ENCODE assay signal across 15 mouse cellular contexts in the genomic region with DNA sequence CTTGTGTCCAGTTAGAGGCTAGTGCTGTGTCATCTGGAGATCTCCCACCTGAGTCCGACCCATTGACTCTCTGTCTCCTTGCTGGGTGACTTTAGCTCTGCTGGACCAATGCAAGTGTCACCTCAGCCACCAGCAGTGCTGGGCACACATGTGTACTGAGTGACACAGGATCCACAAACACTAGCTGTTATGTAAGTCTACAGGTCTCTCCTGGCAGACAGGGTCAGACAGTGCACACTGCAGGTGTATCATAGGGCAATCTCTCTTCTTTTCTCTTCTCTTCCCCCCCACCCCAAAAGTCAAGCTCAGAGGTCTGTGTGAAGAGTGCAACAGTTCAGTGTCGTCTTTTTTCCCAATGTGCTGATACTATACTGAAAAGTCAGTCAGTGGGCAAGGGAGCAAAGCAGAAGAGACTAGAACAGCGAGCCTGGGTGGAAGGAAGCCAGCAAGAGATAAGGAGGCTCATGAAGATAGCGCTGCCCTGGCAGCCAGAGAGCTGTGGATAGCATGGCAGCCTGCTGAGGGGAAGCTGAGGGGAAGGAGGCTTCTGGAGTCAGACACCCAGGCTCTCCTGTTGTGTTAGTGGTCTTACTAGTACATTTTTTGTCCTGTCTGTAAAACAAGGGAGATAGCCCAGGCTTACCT. TPM values are rescaled to one million over a fixed set of nuclear protein-coding genes. Genes with fewer than 3 reads are reported as not detected.
DNase-seq lines count a peak whose midpoint lies in the region; ATAC-seq and TF ChIP-seq lines count a peak whose summit lies in the region.
"Had no signal": no experiment of that assay in that cellular context is flagged by ENCODE, and none has a peak within 500 bp of the region (broad histone marks: within the 10 kb centered on the region; RNA-seq: fewer than 3 reads in every experiment).

No protein-coding gene starts in this region.

- no peaks in the 10 kb centered on the region for H3K79me2 ChIP-seq in MEL (ENCODE audit: control insufficient read depth, insufficient read depth, low read length, poor library complexity)

- 33% methylated on average over 4 of the region's 4 CpGs for WGBS in heart, embryonic 12.5 days
- 29% methylated on average over 4 of the region's 4 CpGs for WGBS in liver, embryonic 16.5 days (ENCODE audit: insufficient replicate concordance)

- TF ChIP-seq CTCF in MEL (IDR thresholded peaks at IDR 0.05 in 2 of 3, conservative IDR thresholded peaks at IDR 0.05 in 1 of 3; ENCODE audit: control insufficient read depth in 1 of 3, insufficient read depth in 1 of 3, low read depth in 2 of 3, low read length in 3 of 3, poor library complexity in 1 of 3, severe bottlenecking in 1 of 3) = no peak

- 0 out of 2 replicates have a peak overlapping the region, but pooled peaks have one; percentile 18 for H3K27ac ChIP-seq in heart, embryonic 12.5 days (ENCODE audit: poor library complexity, severe bottlenecking)
- H3K27ac ChIP-seq in MEL (ENCODE audit: control insufficient read depth, low read depth, low read length) = peak overlapping the region; percentile 82
- peak overlapping the region; percentile 43; the same call in 1 of the 2 replicates for H3K27ac ChIP-seq in liver, embryonic 16.5 days (ENCODE audit: low read length)
- H3K27ac ChIP-seq: hindbrain, embryonic 13.5 days; neural tube, embryonic 13.5 days; stomach, embryonic 15.5 days had no signal

- DNase-seq in heart, postnatal 14 days = no peak
- DNase-seq in MEL (ENCODE audit: low read depth, low spot score) = peak; percentile 94
- peak; percentile 62 for DNase-seq in c-Kit-positive CD71-positive TER-119-positive erythroid progenitor cells, embryonic 14.5 days (ENCODE audit: low spot score)
- DNase-seq in adrenal gland, adult 18-20 months (ENCODE audit: low spot score in 2 of 2) = no peak
- DNase-seq in urinary bladder, adult 18-20 months (ENCODE audit: low spot score in 2 of 2) = no peak
- DNase-seq: gastrocnemius, postnatal 25 days; kidney, adult 2 months; lung, postnatal 36 days; retina, postnatal 1 day; thymus, postnatal 36 days had no signal

- no peak overlapping the region for H3K9ac ChIP-seq in heart, embryonic 12.5 days
- H3K9ac ChIP-seq in MEL (ENCODE audit: control insufficient read depth, low read depth, low read length, poor library complexity, severe bottlenecking) = peak overlapping the region; percentile 22
- H3K9ac ChIP-seq in liver, embryonic 16.5 days (ENCODE audit: low read depth, low read length) = no peak overlapping the region
- H3K9ac ChIP-seq: neural tube, embryonic 13.5 days; stomach, embryonic 15.5 days had no signal

- intact Hi-C loops in heart, postnatal 14 days (cut with DNase I) = no loop called here

- H3K27me3 ChIP-seq in heart, embryonic 12.5 days (replicated peaks) = no peaks in the 10 kb centered on the region
- H3K27me3 ChIP-seq in MEL (ENCODE audit: control insufficient read depth in 1 of 2, insufficient read depth in 2 of 2, low read length in 2 of 2) = no peaks in the 10 kb centered on the region
- no peaks in the 10 kb centered on the region for H3K27me3 ChIP-seq in liver, embryonic 16.5 days (ENCODE audit: control insufficient read depth, insufficient read depth, low read depth, low read length)
- H3K27me3 ChIP-seq: hindbrain, embryonic 13.5 days; neural tube, embryonic 13.5 days; stomach, embryonic 15.5 days had no signal

- TF ChIP-seq RAD21 in MEL (IDR thresholded peaks at IDR 0.05; ENCODE audit: low read depth, low read length) = no peak

- no peaks in the 10 kb centered on the region for H3K9me3 ChIP-seq in heart, embryonic 12.5 days (replicated peaks)
- H3K9me3 ChIP-seq in MEL (replicated peaks; ENCODE audit: insufficient read depth, low read length) = no peaks in the 10 kb centered on the region
- H3K9me3 ChIP-seq in liver, embryonic 16.5 days (replicated peaks; ENCODE audit: control insufficient read depth, low read length) = no peaks in the 10 kb centered on the region
- H3K9me3 ChIP-seq: hindbrain, embryonic 13.5 days; neural tube, embryonic 13.5 days; stomach, embryonic 15.5 days had no signal

- H3K4me3 ChIP-seq in heart, embryonic 12.5 days = no peak overlapping the region
- no peak overlapping the region for H3K4me3 ChIP-seq in MEL (ENCODE audit: control insufficient read depth in 1 of 2, insufficient read depth in 1 of 2, low read depth in 2 of 2, low read length in 2 of 2)
- H3K4me3 ChIP-seq in liver, embryonic 16.5 days (ENCODE audit: low read depth, low read length) = no peak overlapping the region
- H3K4me3 ChIP-seq: hindbrain, embryonic 13.5 days; neural tube, embryonic 13.5 days; stomach, embryonic 15.5 days had no signal

- TF ChIP-seq POLR2A in MEL (IDR thresholded peaks at IDR 0.05; ENCODE audit: control insufficient read depth in 1 of 2, insufficient read depth in 1 of 2, low read depth in 1 of 2, low read length in 2 of 2, poor library complexity in 1 of 2) = no peak

- peak; percentile 87 to 94 for TF ChIP-seq EP300 in MEL (IDR thresholded peaks at IDR 0.05; ENCODE audit: low read depth in 1 of 2, low read length in 2 of 2)

- peaks cover 99% of the 10 kb centered on the region for H3K36me3 ChIP-seq in heart, embryonic 12.5 days
- peaks cover 26 to 35% of the 10 kb centered on the region in 2 experiments for H3K36me3 ChIP-seq in MEL (ENCODE audit: control insufficient read depth in 1 of 2, insufficient read depth in 2 of 2, low read length in 2 of 2)
- H3K36me3 ChIP-seq in liver, embryonic 16.5 days (ENCODE audit: control insufficient read depth, insufficient read depth) = peaks cover 35% of the 10 kb centered on the region

- H3K4me1 ChIP-seq in heart, embryonic 12.5 days (replicated peaks) = peaks cover 25% of the 10 kb centered on the region
- H3K4me1 ChIP-seq in MEL (ENCODE audit: control insufficient read depth in 1 of 2, insufficient read depth in 2 of 2, low read length in 2 of 2) = peaks cover 21 to 48% of the 10 kb centered on the region in 2 experiments
- H3K4me1 ChIP-seq in liver, embryonic 16.5 days (ENCODE audit: control insufficient read depth, low read depth, low read length) = peaks cover 41% of the 10 kb centered on the region
- H3K4me1 ChIP-seq: hindbrain, embryonic 13.5 days; neural tube, embryonic 13.5 days; stomach, embryonic 15.5 days had no signal

- H3K4me2 ChIP-seq in heart, embryonic 12.5 days = no peak overlapping the region
- peak overlapping the region; percentile 15; the same call in 1 of the 2 replicates for H3K4me2 ChIP-seq in liver, embryonic 16.5 days (ENCODE audit: low read depth, low read length)
- H3K4me2 ChIP-seq: hindbrain, embryonic 13.5 days; neural tube, embryonic 13.5 days; stomach, embryonic 15.5 days had no signal

- peak; percentile 51; the same call in 1 of the 2 replicates for ATAC-seq in heart, embryonic 12.5 days (ENCODE audit: insufficient number of reproducible peaks, low FRiP score)
- peak; percentile 70 for ATAC-seq in liver, embryonic 16.5 days (ENCODE audit: low read depth)

TF ChIP-seq in MEL, 35 proteins besides CTCF, POLR2A, EP300 and RAD21 (continues in another document):
- TF ChIP-seq MAX (IDR thresholded peaks at IDR 0.05; ENCODE audit: low read length) = peak; percentile 45; the same call in 1 of the 2 replicates
- TF ChIP-seq USF1 (IDR thresholded peaks at IDR 0.05; ENCODE audit: low read depth, low read length) = peak; percentile 49; the same call in 1 of the 2 replicates
- TF ChIP-seq ZMIZ1 (IDR thresholded peaks at IDR 0.05; ENCODE audit: low read depth, low read length) = peak; percentile 49; the same call in 1 of the 2 replicates

RNA-seq across cellular contexts. Expression of a gene that starts 20.4 kb away (rescaled TPM):
- 2.2 and 2.5 TPM in 2 replicates for polyA plus RNA-seq in heart, embryonic 12.5 days (2016; fragmentation: Nextera tagmentation; extraction: Ambion mirVana)
- 1 to 10 TPM in 1 of 2 experiments, under 1 TPM in 1; 0.81 to 1.7 TPM for total RNA-seq in heart, postnatal 14 days (2021)
- 146 and 176 TPM in 2 replicates for total RNA-seq in MEL (2012; rRNA removed)
- 100 to 1,000 TPM in 1 of 2 experiments, not detected in 1; 115 TPM for polyA plus RNA-seq in MEL (2012; ENCODE audit: insufficient read depth in 1 of 2, insufficient read length in 2 of 2, low read depth in 1 of 2, low replicate concordance in 2 of 2, missing spikeins in 1 of 2)
- 17.8 and 20.4 TPM in 2 replicates for polyA plus RNA-seq in liver, embryonic 16.5 days (2015; fragmentation: Nextera tagmentation; extraction: Ambion mirVana)
- 1 to 10 TPM; 1.0 to 1.3 TPM for total RNA-seq in adrenal gland, adult 18-20 months (2021)

RNA-seq across cellular contexts. Expression of a gene that starts 27.2 kb away (rescaled TPM):
- 31.8 and 32.3 TPM in 2 replicates for polyA plus RNA-seq in heart, embryonic 12.5 days (2016; fragmentation: Nextera tagmentation; extraction: Ambion mirVana)
- total RNA-seq in heart, postnatal 14 days (2021) = 10 to 100 TPM; 12.2 to 12.9 TPM
- total RNA-seq in MEL (2012; rRNA removed) = 21.7 and 24.0 TPM in 2 replicates
- 10 to 100 TPM in 1 of 2 experiments, not detected in 1; 42.3 TPM for polyA plus RNA-seq in MEL (2012; ENCODE audit: insufficient read depth in 1 of 2, insufficient read length in 2 of 2, low read depth in 1 of 2, low replicate concordance in 2 of 2, missing spikeins in 1 of 2)
- 8.8 and 10.8 TPM in 2 replicates for polyA plus RNA-seq in liver, embryonic 16.5 days (2015; fragmentation: Nextera tagmentation; extraction: Ambion mirVana)
- 10 to 100 TPM; 16.2 to 19.2 TPM for total RNA-seq in adrenal gland, adult 18-20 months (2021)

RNA-seq across cellular contexts. Expression of a gene that starts 29.4 kb away (rescaled TPM):
- 137 and 141 TPM in 2 replicates for polyA plus RNA-seq in heart, embryonic 12.5 days (2016; fragmentation: Nextera tagmentation; extraction: Ambion mirVana)
- 10 to 100 TPM; 83.6 to 89.5 TPM for total RNA-seq in heart, postnatal 14 days (2021)
- 16.5 and 19.4 TPM in 2 replicates for total RNA-seq in MEL (2012; rRNA removed)
- polyA plus RNA-seq in MEL (2012; ENCODE audit: insufficient read depth in 1 of 2, insufficient read length in 2 of 2, low read depth in 1 of 2, low replicate concordance in 2 of 2, missing spikeins in 1 of 2) = 10 to 100 TPM in 1 of 2 experiments, not detected in 1; 75.8 TPM
- polyA plus RNA-seq in liver, embryonic 16.5 days (2015; fragmentation: Nextera tagmentation; extraction: Ambion mirVana) = 85.2 and 110 TPM in 2 replicates
- total RNA-seq in adrenal gland, adult 18-20 months (2021) = 100 to 1,000 TPM; 163 to 187 TPM

RNA-seq across cellular contexts. Expression of a gene that starts 29.6 kb away (rescaled TPM):
- 742 and 759 TPM in 2 replicates for polyA plus RNA-seq in heart, embryonic 12.5 days (2016; fragmentation: Nextera tagmentation; extraction: Ambion mirVana)
- 100 to 1,000 TPM; 184 to 193 TPM for total RNA-seq in heart, postnatal 14 days (2021)
- 451 and 498 TPM in 2 replicates for total RNA-seq in MEL (2012; rRNA removed)
- polyA plus RNA-seq in MEL (2012; ENCODE audit: insufficient read depth in 1 of 2, insufficient read length in 2 of 2, low read depth in 1 of 2, low replicate concordance in 2 of 2, missing spikeins in 1 of 2) = 100 to 1,000 TPM in 1 of 2 experiments, 10 to 100 TPM in 1; 96.6 to 767 TPM
- 527 and 601 TPM in 2 replicates for polyA plus RNA-seq in liver, embryonic 16.5 days (2015; fragmentation: Nextera tagmentation; extraction: Ambion mirVana)
- total RNA-seq in adrenal gland, adult 18-20 months (2021) = 100 to 1,000 TPM; 248 to 269 TPM

RNA-seq across cellular contexts. Expression of a gene that starts 44.8 kb away (rescaled TPM):
- 151 and 152 TPM in 2 replicates for polyA plus RNA-seq in heart, embryonic 12.5 days (2016; fragmentation: Nextera tagmentation; extraction: Ambion mirVana)
- 10 to 100 TPM; 18.6 to 19.3 TPM for total RNA-seq in heart, postnatal 14 days (2021)
- total RNA-seq in MEL (2012; rRNA removed) = 253 and 322 TPM in 2 replicates
- polyA plus RNA-seq in MEL (2012; ENCODE audit: insufficient read depth in 1 of 2, insufficient read length in 2 of 2, low read depth in 1 of 2, low replicate concordance in 2 of 2, missing spikeins in 1 of 2) = 100 to 1,000 TPM in 1 of 2 experiments, not detected in 1; 326 TPM
- polyA plus RNA-seq in liver, embryonic 16.5 days (2015; fragmentation: Nextera tagmentation; extraction: Ambion mirVana) = 180 and 192 TPM in 2 replicates
- total RNA-seq in adrenal gland, adult 18-20 months (2021) = 10 to 100 TPM; 26.8 to 33.1 TPM

Comparison
In these comparisons a context has a peak if more than half of its experiments do, and no peak if none do; other contexts are left out.
1. H3K27ac ChIP-seq: peak in every context shown above with its lines; median percentile 82 in MEL; 43 in liver, embryonic 16.5 days; 18 in heart, embryonic 12.5 days.
2. DNase-seq: peak in MEL (single experiment) and c-Kit-positive CD71-positive TER-119-positive erythroid progenitor cells, embryonic 14.5 days (single experiment); none in heart, postnatal 14 days (0 of 2), adrenal gland, adult 18-20 months (0 of 2) and urinary bladder, adult 18-20 months (0 of 2).
3. RNA of a gene that starts 20.4 kb away (total RNA-seq): 146 to 176 TPM in MEL; 0.81 to 1.7 TPM in heart, postnatal 14 days and 1.0 to 1.3 TPM in adrenal gland, adult 18-20 months; every median in the first group is over 10 times any median in the second.